Mouse (Mus musculus) heart, postnatal 0 days (tissue): Measurements from ENCODE around the gene Cdon.

Source experiments
- CTCF ChIP-seq: IDR thresholded peaks from 2 replicates; pipeline ENCODE4 v1.5.1; 2016; ENCODE audit warnings: antibody characterized with exemption, control low read depth, low read depth
- EP300 ChIP-seq: IDR thresholded peaks from 2 replicates; pipeline ENCODE4 v1.6.1; 2016; ENCODE audit warnings: antibody characterized with exemption, low read depth

DNA sequence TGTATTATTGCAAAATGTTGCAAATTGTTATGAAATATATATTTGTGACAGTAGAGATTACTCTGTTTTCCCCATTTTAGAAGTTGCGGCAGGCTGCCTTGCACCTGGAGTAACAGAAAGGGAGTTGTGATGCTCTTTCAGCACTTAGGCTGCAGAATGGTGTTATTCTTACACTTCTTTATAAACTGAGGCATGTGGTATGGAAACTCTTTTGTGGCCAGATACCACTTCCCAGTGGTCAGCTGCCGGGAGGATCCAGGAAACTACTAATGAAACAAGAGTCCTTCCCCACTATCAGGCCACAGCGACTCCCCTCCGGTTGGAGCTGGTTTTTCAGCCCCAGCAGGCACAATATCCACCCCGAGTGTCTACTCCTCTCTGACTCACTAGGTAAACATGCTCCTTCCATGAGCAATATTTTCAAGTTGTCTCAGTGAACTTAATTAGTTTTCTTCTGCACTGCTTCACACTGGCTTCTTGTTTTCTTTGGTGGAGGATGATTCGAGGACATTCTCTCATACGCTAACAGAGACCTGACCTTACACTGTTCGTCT is 46.4 kb downstream of the Cdon start:
- TF ChIP-seq CTCF (no peak), EP300 (no peak)
